Mouse (Mus musculus) adrenal gland, adult 8-10 months (tissue): ENCODE measurements around the gene Fndc11. TPM values are rescaled to one million over a fixed set of nuclear protein-coding genes. Genes with fewer than 3 reads are reported as not detected.

Experiments used
- DNase-seq: peaks from one replicate; pipeline ENCODE4 v3.0.0; 2022
- total RNA-seq, 4 experiments: library from RNA; stranded (reverse); gene quantifications; 2 replicates each; pipeline ENCODE4 v1.2.4; 2022

Fndc11 gene
- total RNA-seq, 4 experiments from 2014 or later, result 0.49 to 0.83 (median 0.58) TPM; not detected in 1

DNA sequence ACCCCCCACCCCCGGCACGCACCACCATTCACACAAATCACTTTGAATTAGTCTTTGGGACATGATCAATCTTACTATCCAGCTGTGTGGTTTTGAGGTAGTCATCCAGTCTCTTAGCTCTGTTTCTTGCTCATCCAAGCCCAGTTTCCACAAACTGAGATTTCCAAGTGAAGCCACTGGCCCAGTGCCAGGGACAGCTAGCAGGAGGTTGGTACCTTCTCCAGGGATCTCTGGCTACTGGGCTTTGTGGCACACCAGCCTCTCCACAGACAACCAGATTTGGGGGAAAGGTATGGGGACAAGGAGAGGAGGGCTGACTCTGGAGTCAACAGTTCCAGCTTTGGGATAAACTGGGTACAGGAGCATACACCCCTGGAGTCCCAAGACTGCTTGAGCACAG, 548 bp downstream of the Fndc11 start:
- no peak for DNase-seq

DNA sequence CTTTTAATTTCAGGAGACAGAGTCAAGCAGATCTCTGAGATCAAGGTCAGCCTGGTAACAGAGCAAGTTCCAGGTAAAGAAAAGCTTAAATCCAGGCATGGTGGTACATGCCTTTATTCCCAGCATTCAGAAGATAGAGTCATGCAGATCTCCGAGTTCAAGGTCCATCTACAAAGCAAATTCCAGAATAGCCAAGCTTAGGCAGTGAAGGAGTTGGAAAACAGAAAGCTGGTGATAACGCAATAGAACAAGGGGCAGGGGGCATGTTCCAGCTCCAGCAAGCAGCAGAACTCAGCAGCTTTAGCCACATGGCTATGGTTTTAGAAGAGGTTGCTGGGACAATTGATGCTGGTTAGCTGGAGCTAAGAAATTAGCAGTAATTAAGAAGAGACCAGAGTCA, 5.2 kb downstream of the Fndc11 start:
- DNase-seq, result no peak

DNA sequence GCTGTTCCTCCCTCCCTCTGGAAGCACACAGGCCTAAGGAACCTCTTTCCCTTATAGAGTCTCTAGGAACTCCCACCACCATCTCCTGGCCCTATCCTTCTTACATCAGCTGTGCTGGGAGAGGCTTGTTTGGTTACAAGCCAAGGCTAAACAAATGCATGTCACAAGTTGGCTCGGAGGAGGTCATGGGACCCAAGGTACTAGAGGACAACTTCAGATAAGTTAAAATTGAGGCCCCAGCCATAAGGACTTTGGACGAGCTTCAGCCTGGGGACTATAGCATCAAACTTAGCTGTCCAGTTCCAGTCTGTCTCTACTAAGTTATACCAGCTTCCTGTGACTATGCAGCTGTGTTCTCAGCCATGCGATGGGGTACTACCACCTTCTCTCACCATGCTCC, 7.3 kb downstream of the Fndc11 start:
- no peak for DNase-seq

DNA sequence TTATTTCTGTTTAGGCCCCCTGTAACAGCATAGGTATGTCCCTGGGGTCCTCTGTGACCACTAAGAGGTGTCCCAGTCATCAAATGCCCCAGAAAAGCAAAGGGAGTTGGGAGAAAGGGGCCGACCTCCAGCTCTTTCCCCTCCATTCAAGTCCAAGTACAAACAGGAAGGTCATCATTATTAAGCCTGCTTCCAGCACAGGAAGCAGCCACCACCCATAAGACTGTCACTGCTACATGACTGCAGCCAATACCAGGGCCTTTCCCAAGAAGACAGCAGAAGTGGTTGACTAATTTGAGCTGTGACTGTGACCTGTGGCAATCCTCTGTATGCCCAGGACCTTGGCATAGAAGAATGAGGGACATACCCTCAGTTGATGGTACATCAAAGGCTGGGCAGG, 8.5 kb downstream of the Fndc11 start:
- DNase-seq, result no peak

DNA sequence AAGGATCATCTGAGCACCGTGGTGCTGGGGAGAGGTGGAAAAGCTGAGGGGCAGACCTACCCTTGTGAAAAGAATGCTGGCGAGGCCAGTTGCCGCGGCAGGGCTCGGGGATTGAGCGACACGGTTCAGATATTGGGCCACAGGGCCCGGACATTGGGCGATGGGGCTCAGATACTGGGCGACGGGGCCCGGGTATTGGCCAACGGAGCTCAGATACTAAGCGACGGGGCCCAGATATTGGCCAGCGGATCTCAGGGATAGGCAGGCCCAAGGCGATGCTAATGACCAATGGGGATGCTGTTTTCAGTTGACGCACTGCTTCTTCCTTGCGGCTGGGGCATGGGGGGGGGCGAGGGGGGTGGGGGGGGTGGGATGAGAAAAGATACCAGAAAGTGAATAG, 11.4 kb downstream of the Fndc11 start:
- DNase-seq, result no peak

DNA sequence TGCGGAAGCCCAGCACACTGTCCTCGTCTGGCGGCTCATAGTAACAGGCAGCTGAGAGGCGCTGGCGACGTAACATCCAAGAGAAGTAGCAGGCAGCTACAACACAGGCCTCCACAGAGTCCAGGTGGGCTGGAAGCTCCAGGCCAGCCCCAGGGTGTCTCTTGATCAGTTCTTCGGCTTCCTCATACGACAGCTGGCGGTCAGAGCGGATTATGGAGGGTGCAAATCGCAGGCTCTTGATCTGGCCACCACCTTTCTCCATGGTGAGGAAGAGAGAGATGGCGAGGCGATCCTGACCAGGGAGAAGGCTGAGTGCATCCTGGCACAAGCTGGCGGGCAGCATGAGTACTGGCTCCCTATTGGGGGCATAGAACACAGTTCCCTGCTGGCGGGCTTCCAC, 13.6 kb downstream of the Fndc11 start:
- no peak for DNase-seq

DNA sequence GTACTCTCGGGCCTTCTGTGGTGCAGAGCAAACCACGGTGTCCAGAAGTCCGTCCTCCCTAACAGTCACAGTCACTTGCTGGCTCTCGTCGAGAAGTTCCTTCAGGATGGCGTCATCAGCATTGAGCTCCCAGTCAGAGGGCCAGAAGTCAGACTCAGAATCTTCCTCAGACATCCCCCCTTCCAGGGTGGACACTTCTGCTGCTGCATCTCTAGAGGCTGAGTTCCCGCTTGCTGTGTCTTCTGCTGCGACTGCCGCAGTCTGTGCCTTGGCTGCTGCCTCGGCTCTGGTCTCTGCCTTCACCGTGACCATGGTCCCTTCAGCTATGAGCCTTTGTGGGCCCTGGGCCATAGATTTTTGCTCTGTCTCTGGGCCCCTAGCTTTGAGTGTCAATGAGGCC, 14.9 kb downstream of the Fndc11 start:
- no peak for DNase-seq

DNA sequence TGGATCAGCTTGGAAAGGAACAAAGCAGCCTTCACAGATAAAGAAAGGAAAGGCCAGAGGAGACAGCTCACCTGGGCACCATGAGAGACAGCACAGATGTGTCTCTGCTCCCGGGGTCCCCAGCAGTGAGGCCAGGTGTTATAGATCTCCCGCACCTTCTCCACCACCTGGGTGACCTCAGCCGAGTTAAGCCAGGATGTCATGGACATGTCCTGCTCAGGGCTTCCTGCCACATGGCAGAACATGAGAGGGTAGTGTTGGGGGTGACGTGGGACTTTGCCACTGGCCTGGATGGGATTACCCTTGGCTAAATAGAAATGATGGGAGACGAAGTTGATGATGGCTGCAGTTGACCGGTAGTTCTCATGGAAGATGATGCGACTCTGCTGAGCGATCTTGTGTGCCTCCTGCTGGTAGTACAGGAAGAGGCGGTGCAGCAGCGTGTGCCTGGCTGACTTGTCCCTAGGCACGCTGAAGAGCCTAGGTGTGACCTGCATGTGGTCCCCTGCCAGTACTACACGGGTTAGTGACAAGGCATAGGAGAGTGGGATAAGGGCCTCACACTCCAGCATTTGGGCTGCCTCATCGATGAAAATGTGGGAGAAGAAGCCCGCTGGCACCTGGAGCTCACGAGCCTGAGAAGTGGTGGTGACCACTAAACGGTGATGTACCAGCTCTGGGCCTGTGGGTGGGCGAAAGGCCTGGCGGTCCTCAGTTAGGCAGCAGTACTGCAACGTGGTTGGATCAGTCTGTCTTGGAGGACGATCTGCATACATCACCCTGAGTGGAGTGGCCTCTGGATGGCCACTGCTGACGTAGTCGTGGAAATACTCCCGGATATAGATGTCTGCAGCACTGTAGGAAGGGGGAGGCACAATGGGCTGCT, 16.1 kb downstream of the Fndc11 start:
- no peak for DNase-seq

DNA sequence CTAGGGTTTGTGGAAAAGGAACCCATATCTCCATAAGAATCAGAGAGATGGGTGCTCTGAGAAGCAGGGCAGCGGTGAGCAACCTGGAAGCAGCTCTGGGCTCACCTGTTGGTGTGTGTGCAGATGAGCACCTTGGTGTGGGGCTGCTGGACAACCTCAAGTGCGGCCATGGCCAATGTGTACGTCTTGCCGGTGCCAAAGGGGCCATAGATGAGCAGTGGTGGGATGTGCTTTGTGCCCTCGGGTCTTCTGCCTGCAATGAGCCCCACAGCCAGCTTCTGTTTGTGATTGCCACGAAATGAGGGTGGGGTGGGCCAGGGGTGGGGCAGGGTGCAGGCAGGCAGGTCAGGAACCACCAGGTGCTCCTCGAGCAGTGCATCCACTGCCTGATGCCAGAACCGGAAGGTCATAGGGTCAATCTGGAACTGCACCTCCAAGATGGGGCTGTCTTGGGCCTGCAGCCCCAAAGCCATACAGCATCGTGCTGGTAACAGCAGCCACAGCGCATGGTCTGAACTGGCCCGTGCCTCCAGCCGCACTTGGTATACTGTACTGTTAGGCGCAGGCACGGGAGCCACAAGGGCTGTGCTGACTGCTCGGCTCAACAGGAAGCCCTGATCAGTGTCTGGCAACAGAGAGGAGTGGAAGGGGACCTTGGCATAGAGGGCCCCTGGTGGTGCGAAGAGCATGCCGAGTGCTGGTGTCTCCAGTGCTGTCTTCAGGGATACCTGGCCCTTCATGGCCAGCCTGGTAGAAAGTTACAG, 17.6 kb downstream of the Fndc11 start:
- no peak for DNase-seq

DNA sequence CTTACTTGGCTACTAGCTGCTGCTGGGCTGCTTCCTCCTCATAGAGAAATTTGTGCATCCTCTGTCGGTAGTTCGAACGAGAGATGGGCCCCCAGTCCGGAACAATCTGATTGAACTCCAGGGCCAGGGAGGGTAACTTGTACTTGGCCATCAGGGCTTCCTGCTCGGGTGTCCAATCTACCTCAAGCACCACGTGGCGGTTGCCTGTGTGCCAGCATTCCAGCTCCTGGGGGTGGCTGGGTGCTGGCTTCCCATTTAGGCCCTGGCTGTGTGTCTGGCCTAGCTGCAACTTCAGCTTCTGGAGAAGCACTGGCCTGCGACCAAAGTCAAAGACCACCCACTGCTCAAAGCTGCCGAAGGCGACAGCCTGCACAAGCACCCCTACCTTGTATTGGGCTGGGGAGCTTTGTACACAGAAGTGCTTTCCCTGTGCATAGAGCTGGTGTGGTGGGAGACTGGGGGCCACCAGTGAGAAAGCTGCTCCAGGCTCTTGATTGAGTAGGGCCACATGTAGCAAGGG, 18.3 kb downstream of the Fndc11 start:
- DNase-seq, result no peak

DNA sequence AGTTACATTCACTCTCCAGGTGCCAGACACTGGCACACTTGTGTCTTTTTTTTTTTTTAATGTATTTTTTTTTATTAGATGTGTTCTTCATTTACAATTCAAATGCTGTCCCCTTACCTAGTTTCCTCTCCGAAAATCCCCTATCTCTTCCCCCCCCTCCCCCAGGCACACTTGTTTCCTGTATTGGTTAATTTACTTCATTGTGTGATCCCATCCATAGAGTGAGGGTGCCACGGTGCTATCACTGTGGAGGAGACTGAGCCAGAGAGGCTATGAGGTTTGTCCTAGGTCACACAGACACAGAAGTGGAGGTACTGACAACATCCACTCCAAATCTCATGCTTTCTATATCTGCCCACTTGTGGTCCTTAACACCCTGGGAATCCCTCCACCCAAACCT, 19.0 kb downstream of the Fndc11 start:
- DNase-seq, result no peak

DNA sequence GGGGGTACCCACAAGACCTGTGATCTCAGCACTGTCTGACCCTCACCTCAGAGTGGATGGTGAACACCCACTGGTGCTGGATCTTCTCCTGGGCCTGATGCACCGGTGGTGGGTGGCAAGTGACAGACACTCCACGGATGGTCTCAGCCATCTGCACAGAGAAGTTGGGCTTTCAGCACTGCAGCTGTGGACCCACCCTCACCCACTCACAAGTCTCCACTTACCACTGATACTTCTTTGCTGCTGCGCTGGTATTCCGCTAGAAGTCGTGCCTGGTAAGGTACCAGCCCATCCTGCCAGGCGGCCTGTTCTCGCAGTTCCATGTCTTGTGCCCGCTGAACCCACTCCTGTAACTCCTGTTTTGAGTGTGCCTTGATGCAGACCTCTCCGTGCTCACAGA, 19.4 kb downstream of the Fndc11 start:
- DNase-seq, result no peak

DNA sequence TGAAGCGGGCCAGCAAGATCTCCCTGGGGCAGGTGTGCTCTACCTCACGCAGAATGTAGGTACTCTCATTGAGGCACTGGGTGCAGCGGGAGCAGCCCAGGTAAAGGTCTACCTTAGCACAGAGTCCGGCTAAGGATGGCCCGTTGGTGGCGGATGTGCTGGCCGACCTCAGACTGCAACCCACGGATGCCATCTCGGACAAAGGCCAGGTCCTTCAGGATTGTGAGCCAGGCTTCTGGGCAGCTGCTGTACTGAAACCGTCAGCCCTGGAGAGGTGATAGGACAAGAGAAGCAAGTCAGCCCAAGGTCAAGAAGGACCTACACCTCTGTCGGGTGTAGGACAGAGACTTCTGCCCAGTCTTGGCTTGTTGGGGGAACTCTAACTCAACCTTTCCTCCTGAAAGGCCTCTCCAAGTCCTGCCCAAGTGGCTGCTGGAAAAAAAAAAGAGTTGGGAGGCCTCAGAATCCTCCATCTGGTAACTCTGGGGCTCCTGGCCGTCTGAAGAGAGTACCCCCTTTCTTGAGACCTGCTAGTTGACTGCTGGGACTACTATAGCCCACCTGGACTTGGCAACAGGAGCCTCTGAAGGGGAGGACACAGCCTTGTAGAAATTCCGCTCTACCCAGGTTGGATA, 21.1 kb downstream of the Fndc11 start:
- no peak for DNase-seq

DNA sequence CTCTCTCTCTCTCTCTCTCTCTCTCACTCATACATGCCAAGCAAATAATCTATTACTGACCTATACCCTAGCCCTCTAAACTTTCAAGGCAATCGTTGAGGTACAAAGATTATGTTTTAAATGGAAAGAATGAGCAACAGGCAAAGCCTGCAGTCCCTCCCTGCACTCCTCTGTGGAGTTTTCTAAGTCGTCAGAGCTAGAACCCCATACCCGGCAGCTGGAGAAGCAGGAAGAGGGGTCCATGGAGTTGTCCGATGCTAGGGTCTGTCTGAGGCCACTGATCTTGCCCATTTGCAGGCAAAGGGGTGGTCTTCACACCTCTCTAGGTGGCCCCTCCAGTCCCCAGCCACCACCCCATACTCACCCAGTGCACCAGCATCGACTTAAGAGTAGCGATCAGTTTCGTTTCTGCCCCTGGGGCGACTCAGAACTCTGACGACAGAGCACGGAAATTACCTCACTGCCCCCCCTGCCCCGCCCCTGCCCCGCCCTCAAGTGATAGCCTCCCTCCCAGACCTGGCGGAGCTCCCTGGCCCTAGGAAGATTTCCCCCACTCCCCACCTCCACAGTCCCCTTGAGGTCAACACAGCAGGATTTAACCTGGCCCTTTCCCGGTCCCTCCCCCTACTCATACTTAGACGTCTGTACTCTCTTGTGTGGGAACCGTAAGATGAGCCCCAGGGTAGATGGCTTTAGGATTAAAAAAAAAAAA, 21.9 kb downstream of the Fndc11 start, which contains the start of gene Helz2:
Helz2 (minus strand) TSS at position 426 of the 712 bp plus-strand sequence.
- peak; percentile 47 for DNase-seq

DNA sequence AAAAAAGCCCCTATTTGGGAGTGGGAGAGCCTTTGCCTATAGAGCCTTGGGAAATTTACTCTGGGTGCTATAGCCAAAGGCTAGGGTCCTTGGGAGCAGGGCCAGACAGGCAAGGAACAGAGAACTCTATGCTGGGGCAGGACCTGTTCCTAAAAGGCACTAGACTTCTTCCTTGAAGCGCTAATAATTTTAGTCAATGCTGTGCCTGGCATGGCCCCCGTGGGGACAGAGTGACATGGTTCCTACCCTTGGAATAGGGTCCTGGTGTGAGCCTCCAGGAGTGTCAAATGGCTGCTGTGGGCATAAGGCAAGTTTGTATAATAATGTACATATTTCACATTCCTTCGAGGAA, 22.5 kb downstream of the Fndc11 start:
- DNase-seq, result no peak

DNA sequence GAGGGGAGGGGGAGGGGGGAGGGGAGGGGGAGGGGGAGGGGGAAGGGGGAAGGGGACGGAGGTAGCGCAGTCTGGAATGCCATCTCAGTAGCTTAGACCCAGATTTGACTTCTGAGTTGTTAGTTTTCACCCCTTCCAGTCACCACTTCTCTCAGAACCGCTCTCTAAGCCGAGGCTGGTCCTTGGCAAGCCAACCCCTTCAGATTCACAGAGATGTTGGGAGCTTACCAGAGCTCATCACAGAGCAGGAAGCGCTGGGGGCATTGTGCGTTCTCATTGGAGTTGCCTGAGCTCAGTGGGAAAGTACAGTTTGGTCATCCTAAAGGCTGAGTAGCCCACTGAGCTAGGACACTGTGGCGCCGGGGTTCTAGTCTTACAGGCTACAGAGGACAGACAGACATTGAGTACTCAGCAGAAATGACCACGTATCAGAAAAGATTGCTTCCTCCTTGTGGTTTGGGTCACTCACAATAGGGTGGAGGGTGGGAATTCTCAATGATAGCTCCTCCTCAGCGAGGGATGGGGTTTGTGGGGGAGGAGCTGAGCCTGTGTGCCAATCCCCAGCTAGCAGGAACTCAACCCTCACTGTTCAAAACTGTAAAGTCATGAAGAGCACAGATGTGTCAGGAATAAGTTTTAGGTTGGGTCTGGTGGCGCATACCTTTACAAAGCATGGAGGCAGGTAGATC, 24.0 kb downstream of the Fndc11 start:
- DNase-seq, result no peak

DNA sequence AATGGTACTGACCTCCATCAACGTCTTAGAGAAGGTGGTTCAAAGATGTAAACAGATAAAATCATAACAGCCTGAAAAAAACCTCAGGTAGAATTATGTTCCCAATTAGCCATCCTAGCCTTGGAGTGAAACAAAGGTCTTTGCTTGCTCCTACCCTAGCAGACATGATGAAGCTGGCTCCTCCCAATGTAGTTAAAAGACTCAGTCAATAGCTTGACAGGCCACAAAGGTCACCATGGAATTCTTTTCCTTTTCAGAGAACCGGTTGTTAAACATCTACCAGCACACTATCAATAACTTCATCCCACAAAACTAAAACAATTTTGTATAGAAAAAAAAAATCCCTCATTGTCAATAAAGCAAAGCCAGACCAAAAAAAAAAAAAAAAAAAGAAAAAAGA, 25.2 kb downstream of the Fndc11 start:
- no peak for DNase-seq

DNA sequence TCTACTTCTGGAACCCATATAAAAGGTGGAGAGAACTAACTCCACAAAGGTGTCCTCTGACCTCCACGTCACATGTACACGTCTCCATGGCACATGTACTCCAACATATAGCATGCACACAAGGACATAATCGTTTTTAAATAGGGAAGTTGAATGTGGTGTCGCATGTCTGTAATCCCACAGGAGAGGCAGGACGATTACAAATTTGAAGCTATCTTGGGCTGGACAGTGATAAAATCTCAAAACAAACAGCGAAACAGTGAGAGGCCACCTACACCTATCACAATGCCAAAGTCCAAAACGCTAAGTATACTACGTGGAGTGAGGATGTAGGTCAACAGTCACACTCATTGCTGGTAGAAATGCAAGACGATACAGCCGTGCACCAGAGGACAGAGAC, 29.4 kb downstream of the Fndc11 start:
- no peak for DNase-seq

DNA sequence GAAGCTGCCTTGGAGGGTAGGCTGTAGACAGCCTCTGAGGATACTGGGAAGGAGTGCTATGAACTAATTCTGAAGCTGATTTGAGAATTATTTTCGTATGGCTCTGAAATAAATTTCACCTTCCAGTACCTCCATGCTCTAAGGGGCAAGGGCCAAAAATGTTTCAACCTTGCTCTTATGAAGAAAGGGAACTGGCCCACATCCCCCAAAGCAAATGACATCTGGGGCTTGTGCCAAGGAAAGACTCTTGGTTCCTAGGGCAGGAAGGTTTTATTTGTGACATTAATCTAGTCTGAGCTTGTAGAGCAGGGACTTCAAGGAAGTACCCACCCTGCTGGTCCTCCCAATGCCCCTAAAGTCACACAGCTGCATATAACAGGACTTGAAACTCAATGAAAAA, 32.0 kb downstream of the Fndc11 start:
- DNase-seq, result no peak

DNA sequence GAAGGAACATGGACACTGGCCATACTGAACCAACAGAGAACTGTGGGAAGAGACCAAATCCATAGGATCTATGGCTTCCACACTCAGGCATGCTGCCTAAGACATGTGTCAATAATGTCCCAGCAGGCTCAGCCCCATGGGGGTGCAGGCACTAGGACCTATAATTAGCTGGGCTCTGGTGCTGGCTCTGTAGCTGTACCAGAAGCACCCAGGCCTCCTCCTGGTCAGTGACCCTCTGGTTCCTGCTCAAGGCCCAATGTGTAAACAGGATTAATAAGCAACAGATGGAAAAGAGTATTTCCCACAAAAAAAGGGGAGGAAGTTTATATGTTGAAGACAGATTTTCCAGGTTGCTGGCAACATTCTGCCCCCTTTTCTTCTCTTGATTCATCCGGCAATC, 33.4 kb downstream of the Fndc11 start:
- DNase-seq, result no peak

DNA sequence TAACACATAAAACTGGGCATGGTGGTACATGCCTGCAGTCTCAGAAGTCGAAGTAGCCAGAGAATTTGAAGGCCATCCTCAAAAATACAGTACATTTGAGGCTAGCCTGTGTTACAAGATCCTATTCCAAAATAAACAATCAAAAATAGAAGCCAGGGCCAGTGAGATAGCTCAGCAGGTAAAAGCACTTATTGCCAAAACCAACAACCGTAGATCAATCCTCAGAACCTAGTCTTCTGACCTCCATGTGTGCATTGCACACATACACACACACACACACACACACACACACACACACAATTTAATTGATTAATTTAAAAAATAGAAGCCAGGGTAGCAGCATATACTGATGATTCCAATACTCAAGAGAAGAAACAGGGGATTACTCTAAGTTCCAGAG, 47.0 kb downstream of the Fndc11 start:
- DNase-seq, result no peak

DNA sequence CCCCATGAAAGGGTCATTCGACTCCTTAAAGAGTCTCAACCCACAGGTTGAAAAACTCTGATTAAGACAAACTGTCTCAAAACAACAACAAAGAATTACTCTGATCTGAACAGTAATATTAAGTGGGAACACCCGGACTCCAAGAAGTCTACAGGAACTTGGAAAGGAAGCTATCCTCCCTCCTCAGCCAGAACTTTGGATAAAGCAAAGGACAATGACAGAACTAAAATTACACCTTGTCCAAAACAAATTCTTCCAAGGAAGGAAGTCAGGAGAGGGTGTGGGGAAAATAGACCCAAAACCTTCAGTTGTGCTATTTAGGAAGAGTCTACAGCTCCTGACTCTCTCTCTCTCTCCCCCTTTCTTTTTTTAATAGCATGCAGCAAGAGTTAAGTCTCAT, 52.3 kb downstream of the Fndc11 start:
- no peak for DNase-seq
